Mouse (Mus musculus) lung, postnatal 0 days (tissue): ENCODE results near the gene Bcl2l14.

Experiments
- CTCF ChIP-seq: IDR thresholded peaks from 2 replicates; pipeline ENCODE4 v1.5.1; 2016; ENCODE audit warnings: antibody characterized with exemption, mild to moderate bottlenecking
- EP300 ChIP-seq: IDR thresholded peaks from 2 replicates; pipeline ENCODE4 v1.6.1; 2016; ENCODE audit warnings: antibody characterized with exemption, mild to moderate bottlenecking, control low read depth

- no peak for TF ChIP-seq EP300
- peak; percentile 73 for TF ChIP-seq CTCF
Measured at GRCm38 (mm10) chr6:134454093-134454492, 58.0 kb downstream of the Bcl2l14 start.
